Mouse (Mus musculus) hindbrain, embryonic 12.5 days (tissue): Measurements from ENCODE around the gene Tmprss13. TPM values are rescaled to one million over a fixed set of nuclear protein-coding genes. Genes with fewer than 3 reads are reported as not detected.

Source experiments
- ATAC-seq: fragments of 200-750 bp; cut with Nextera tagmentation; 2 replicates; pipeline ENCODE4 v1.8.0; 2017; ENCODE audit warnings: moderate TSS enrichment; ENCODE audit not compliant: low FRiP score
- H3K27ac ChIP-seq: fragments of 300-500 bp; sonication (generic); 2 replicates; pipeline ENCODE4 v1.5.1; 2016; ENCODE audit warnings: mild to moderate bottlenecking
- H3K27me3 ChIP-seq: fragments of 300-500 bp; sonication (generic); 2 replicates; pipeline ENCODE4 v1.6.1; 2016; ENCODE audit warnings: mild to moderate bottlenecking
- H3K36me3 ChIP-seq: fragments of 300-500 bp; sonication (generic); 2 replicates; pipeline ENCODE4 v1.6.1; 2016; ENCODE audit warnings: mild to moderate bottlenecking
- H3K4me1 ChIP-seq: fragments of 300-500 bp; sonication (generic); 2 replicates; pipeline ENCODE4 v1.6.1; 2016
- H3K4me2 ChIP-seq: fragments of 300-500 bp; sonication (generic); replicated peaks from 2 replicates; pipeline ENCODE4 v1.6.1; 2016; ENCODE audit warnings: mild to moderate bottlenecking
- H3K4me3 ChIP-seq: fragments of 300-500 bp; sonication (generic); 2 replicates; pipeline ENCODE4 v1.5.1; 2016; ENCODE audit warnings: mild to moderate bottlenecking
- H3K9ac ChIP-seq: fragments of 300-500 bp; sonication (generic); 2 replicates; pipeline ENCODE4 v1.6.1; 2016; ENCODE audit warnings: mild to moderate bottlenecking, moderate library complexity
- H3K9me3 ChIP-seq: fragments of 300-500 bp; sonication (generic); replicated peaks from 2 replicates; pipeline ENCODE4 v1.6.1; 2016; ENCODE audit warnings: mild to moderate bottlenecking
- WGBS: fragments of 180-500 bp; shearing (Covaris S2); methylation state at CpG from one replicate; pipeline ENCODE4 v1.1.7; 2016; 5-methylcytosine and 5-hydroxymethylcytosine counted together
- polyA plus RNA-seq: library from polyadenylated mRNA; unstranded; fragments of >200 nt; fragmentation: Nextera tagmentation; extraction: Ambion mirVana; gene quantifications from 2 replicates; pipeline ENCODE4 v1.2.1, GENCODE M21; 2016

The Tmprss13 gene
- 0.06 TPM in 1 of 2 replicates, not detected in the other for polyA plus RNA-seq

DNA sequence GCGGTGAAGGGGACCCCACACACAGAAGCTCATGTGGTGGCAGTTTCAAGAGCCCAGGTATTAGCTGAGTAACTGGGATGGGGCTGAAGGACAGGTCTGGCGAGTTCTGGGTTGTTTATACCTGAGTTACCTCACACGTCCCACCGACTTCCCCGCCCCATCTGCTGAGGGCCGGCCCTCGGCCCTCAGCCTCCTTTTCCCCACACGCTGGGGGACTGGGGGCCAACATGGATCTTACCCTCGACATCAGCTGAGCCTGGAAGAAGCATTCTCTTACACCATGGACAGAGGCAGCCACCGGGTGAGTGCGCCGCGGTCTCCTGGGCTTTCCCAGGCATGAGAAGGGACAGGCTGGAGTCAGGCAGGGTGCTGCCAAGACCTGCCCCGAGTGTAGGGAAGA, at the start of gene Tmprss13:
TSS of gene Tmprss13 (plus strand) at position 246 of the 400 bp plus-strand sequence.
- ATAC-seq: no peak
- 31% methylated on average over 14 of the region's 14 CpGs for WGBS

GRCm38 (mm10) chr9:45272213-45272612, 46.7 kb upstream of the Tmprss13 start:
- Histone ChIP-seq H3K9me3 (no peaks in the 10 kb centered on the region), H3K4me3 (no peak overlapping the region), H3K27ac (no peak overlapping the region), H3K36me3 (no peaks in the 10 kb centered on the region), H3K27me3 (peaks cover 35% of the 10 kb centered on the region), H3K4me1 (peaks cover 11% of the 10 kb centered on the region), H3K9ac (no peak overlapping the region), H3K4me2 (no peak overlapping the region)
- no peak for ATAC-seq
- 39% methylated on average over 5 of the region's 5 CpGs for WGBS

More for the DNA sequence above, at the start of gene Tmprss13:
- no peak within 1 kb of the TSS for H3K4me2 ChIP-seq
- H3K4me1 ChIP-seq: no peaks in the 10 kb centered on the region
- H3K9ac ChIP-seq: no peak within 1 kb of the TSS
- no peaks in the 10 kb centered on the region for H3K36me3 ChIP-seq
- no peaks in the 10 kb centered on the region for H3K9me3 ChIP-seq
- H3K27me3 ChIP-seq: peaks cover 7% of the 10 kb centered on the region; the same call in 1 of the 2 replicates
- no peak within 1 kb of the TSS for H3K4me3 ChIP-seq
- H3K27ac ChIP-seq: no peak within 1 kb of the TSS

DNA sequence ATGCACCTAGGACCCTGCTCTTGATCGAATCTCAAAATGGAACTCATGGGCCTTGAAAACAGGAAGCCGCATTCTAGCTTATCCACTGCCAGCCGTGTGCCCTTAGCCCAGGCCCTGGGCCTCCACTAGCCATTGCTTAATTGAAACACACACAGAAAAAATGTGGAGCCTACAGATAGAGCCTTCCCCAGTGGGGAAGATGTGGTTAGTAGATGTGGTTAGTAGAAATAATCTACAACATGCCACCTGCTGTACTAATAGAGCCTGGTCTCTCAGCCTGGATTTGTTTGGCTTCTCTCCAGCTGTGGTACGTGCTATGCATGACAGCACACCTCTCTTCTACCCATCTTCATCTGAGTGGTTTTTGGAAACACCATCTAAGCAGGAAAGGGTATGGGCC, 44.7 kb upstream of the Tmprss13 start:
- Histone ChIP-seq H3K36me3 (no peaks in the 10 kb centered on the region), H3K4me1 (0 out of 2 replicates have a peak, but pooled peaks cover 2% of the 10 kb centered on the region), H3K27ac (no peak overlapping the region), H3K27me3 (peaks cover 20% of the 10 kb centered on the region), H3K9ac (no peak overlapping the region), H3K9me3 (no peaks in the 10 kb centered on the region), H3K4me2 (no peak overlapping the region), H3K4me3 (no peak overlapping the region)
- WGBS: 86% methylated on average over 4 of the region's 4 CpGs
- no peak for ATAC-seq

GRCm38 (mm10) chr9:45274635-45275034, 44.3 kb upstream of the Tmprss13 start:
- Histone ChIP-seq H3K4me2 (no peak overlapping the region), H3K36me3 (no peaks in the 10 kb centered on the region), H3K9ac (no peak overlapping the region), H3K27me3 (peaks cover 16% of the 10 kb centered on the region), H3K4me1 (no peaks in the 10 kb centered on the region), H3K4me3 (no peak overlapping the region), H3K9me3 (no peaks in the 10 kb centered on the region), H3K27ac (no peak overlapping the region)
- whole genome bisulfite sequencing: 97% methylated on average over 2 of the region's 2 CpGs
- ATAC-seq: no peak

DNA sequence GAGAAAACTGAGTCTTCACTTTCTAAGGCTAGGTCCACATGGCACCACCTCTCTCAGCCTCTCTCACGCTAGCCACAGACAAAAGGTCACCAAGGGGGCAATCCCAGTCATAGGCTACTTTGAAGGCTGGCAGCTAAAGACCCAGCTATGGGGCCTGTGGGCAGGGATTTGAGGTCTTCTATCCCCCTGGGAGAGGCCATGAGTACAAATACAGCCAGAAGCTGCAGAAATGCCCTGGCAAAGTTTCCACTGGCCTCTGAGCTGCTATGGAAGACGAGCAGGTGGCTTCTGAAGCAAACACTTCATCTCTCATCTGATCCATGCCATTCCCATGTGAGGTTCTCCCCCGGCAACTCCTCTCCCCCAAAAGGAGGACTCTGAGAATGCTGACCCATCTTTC, 38.8 kb upstream of the Tmprss13 start:
- Histone ChIP-seq H3K4me2 (no peak overlapping the region), H3K9ac (no peak overlapping the region), H3K4me3 (no peak overlapping the region), H3K27me3 (no peaks in the 10 kb centered on the region; the same call in 1 of the 2 replicates), H3K4me1 (no peaks in the 10 kb centered on the region), H3K9me3 (no peaks in the 10 kb centered on the region), H3K36me3 (no peaks in the 10 kb centered on the region), H3K27ac (no peak overlapping the region)
- ATAC-seq: no peak
- 76% methylated on average over 3 of the region's 3 CpGs for WGBS

GRCm38 (mm10) chr9:45280891-45281290, 38.0 kb upstream of the Tmprss13 start:
- no peak for ATAC-seq

GRCm38 (mm10) chr9:45282466-45282865, 36.4 kb upstream of the Tmprss13 start:
- Histone ChIP-seq H3K27ac (no peak overlapping the region), H3K4me2 (no peak overlapping the region), H3K36me3 (no peaks in the 10 kb centered on the region), H3K9ac (no peak overlapping the region), H3K4me3 (no peak overlapping the region), H3K4me1 (no peaks in the 10 kb centered on the region), H3K27me3 (no peaks in the 10 kb centered on the region; the same call in 1 of the 2 replicates), H3K9me3 (no peaks in the 10 kb centered on the region)
- 88% methylated on average over 5 of the region's 5 CpGs for WGBS
- no peak for ATAC-seq

More at GRCm38 (mm10) chr9:45280891-45281290, 38.0 kb upstream of the Tmprss13 start:
- Histone ChIP-seq H3K36me3 (no peaks in the 10 kb centered on the region), H3K4me1 (no peaks in the 10 kb centered on the region), H3K4me2 (no peak overlapping the region), H3K27ac (no peak overlapping the region), H3K9ac (no peak overlapping the region), H3K9me3 (no peaks in the 10 kb centered on the region), H3K4me3 (no peak overlapping the region), H3K27me3 (no peaks in the 10 kb centered on the region; the same call in 1 of the 2 replicates)
- WGBS: 85% methylated on average over 3 of the region's 3 CpGs

DNA sequence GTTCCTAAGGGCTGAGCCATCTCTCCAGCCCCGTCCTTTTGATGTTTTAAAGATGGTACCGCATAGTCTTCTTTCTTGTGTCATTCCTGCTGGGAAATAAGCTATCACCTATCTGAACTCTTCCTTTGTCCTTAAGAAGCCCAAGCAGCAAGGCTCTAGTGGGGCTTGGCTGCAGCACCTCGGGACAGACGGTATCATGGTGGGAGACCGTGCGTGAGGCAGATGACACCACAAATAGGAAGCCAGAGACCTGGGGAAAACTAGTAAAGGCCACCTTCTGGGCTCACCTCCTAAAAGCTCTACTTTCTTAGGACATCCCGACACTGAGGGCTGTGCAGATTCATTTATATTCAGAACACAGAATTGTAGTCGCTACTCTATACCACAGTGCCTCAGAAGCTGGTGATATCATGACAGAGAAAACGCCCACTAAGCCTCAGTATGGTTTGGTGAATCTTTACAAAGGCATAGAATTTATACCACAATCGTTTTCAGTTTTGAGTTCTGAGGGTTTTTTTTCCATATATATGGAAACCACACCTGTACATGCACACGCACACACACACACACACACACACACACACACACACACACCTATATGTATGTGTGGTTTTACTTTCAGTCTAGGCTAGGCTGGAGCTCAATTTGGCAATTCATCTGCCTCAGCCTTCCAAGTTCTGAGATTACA, 27.3 kb upstream of the Tmprss13 start:
- Histone ChIP-seq H3K4me2 (no peak overlapping the region), H3K36me3 (no peaks in the 10 kb centered on the region), H3K4me3 (no peak overlapping the region), H3K4me1 (no peaks in the 10 kb centered on the region), H3K9ac (no peak overlapping the region), H3K9me3 (no peaks in the 10 kb centered on the region), H3K27me3 (no peaks in the 10 kb centered on the region; the same call in 1 of the 2 replicates), H3K27ac (no peak overlapping the region)
- ATAC-seq: no peak
- WGBS: 88% methylated on average over 11 of the region's 11 CpGs

GRCm38 (mm10) chr9:45294210-45295011, 24.5 kb upstream of the Tmprss13 start:
- no peaks in the 10 kb centered on the region for H3K9me3 ChIP-seq
- H3K4me2 ChIP-seq: no peak overlapping the region
- no peak overlapping the region for H3K27ac ChIP-seq
- no peaks in the 10 kb centered on the region for H3K36me3 ChIP-seq
- H3K4me3 ChIP-seq: no peak overlapping the region
- no peaks in the 10 kb centered on the region; the same call in 1 of the 2 replicates for H3K27me3 ChIP-seq
- H3K9ac ChIP-seq: no peak overlapping the region
- H3K4me1 ChIP-seq: no peaks in the 10 kb centered on the region
- WGBS: 40% methylated on average over 10 of the region's 10 CpGs
- no peak for ATAC-seq

GRCm38 (mm10) chr9:45299231-45300006, 19.5 kb upstream of the Tmprss13 start:
- no peaks in the 10 kb centered on the region for H3K36me3 ChIP-seq
- H3K4me3 ChIP-seq: no peak overlapping the region
- WGBS: 85% methylated on average over 11 of the region's 11 CpGs
- no peak overlapping the region for H3K9ac ChIP-seq
- H3K4me1 ChIP-seq: peaks cover 5% of the 10 kb centered on the region; the same call in 1 of the 2 replicates
- H3K4me2 ChIP-seq: no peak overlapping the region
- ATAC-seq: no peak
- no peaks in the 10 kb centered on the region for H3K9me3 ChIP-seq
- no peaks in the 10 kb centered on the region; the same call in 1 of the 2 replicates for H3K27me3 ChIP-seq
- no peak overlapping the region for H3K27ac ChIP-seq

- no peak overlapping the region for H3K27ac ChIP-seq
- ATAC-seq: peak; percentile 83
- H3K4me2 ChIP-seq: peak overlapping the region; percentile 54
- peaks cover 5% of the 10 kb centered on the region; the same call in 1 of the 2 replicates for H3K4me1 ChIP-seq
- H3K36me3 ChIP-seq: no peaks in the 10 kb centered on the region
- H3K9ac ChIP-seq: peak overlapping the region; percentile 51
- H3K9me3 ChIP-seq: no peaks in the 10 kb centered on the region
- no peaks in the 10 kb centered on the region; the same call in 1 of the 2 replicates for H3K27me3 ChIP-seq
- H3K4me3 ChIP-seq: peak overlapping the region; percentile 22
- WGBS: 16% methylated on average over 20 of the region's 20 CpGs
These were observed 18.3 kb upstream of the Tmprss13 start for GRCm38 (mm10) chr9:45300422-45301104.
